Mouse (Mus musculus) retina, postnatal 1 day (tissue): ENCODE results near the gene Plekha5.
A peak's percentile ranks its signal among the peaks of the same experiment; 100 is the strongest.

Source experiments
- DNase-seq: peaks from one replicate; pipeline ENCODE4 v3.0.0-alpha.2; 2012

Plekha5 gene

DNA sequence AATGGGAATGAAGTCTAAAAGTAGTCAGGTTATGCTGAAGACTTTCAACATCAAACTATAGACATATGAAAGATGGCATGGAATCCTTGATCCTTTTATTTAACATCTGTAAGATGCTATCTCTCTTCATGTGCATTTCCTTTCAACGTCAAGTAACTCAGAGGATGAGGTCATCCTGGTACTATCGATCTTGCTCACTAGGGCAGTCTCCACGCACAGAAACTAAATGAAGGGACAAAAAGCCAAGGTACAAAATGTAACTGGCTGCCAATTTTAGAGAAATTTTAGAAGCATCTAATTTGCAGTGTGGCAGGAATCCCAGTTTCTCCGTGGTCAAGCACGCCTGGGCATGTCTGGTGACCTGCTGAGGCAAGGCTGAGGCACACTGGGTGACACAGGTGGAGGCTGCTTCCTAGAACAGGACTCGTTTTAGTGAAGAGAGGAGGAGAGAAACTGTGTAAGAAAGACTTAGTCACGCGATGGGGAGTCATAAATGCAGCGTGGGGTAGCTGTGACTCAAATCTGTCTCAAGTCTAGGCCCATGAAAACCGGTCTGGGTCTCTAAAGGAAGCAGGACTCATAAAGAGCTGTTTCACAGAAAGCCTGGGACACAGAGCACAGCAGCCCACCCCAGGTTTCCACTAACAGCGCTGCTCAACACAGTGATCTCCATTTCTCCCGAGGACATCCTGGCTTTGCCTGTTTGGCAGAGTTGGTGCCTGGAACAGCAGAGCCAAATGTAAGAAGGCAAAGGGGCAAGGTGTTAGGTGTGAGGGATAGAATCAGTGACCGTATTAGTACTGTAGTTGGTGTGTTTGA is 196.9 kb downstream of the Plekha5 start:
- DNase-seq: no peak

GRCm38 (mm10) chr6:140621622-140622021 is 197.8 kb downstream of the Plekha5 start:
- no peak for DNase-seq

GRCm38 (mm10) chr6:140622391-140623225 is 198.8 kb downstream of the Plekha5 start, which contains the start of gene Aebp2:
Aebp2 (plus strand) TSS chr6:140622663.
- DNase-seq: no peak

DNA sequence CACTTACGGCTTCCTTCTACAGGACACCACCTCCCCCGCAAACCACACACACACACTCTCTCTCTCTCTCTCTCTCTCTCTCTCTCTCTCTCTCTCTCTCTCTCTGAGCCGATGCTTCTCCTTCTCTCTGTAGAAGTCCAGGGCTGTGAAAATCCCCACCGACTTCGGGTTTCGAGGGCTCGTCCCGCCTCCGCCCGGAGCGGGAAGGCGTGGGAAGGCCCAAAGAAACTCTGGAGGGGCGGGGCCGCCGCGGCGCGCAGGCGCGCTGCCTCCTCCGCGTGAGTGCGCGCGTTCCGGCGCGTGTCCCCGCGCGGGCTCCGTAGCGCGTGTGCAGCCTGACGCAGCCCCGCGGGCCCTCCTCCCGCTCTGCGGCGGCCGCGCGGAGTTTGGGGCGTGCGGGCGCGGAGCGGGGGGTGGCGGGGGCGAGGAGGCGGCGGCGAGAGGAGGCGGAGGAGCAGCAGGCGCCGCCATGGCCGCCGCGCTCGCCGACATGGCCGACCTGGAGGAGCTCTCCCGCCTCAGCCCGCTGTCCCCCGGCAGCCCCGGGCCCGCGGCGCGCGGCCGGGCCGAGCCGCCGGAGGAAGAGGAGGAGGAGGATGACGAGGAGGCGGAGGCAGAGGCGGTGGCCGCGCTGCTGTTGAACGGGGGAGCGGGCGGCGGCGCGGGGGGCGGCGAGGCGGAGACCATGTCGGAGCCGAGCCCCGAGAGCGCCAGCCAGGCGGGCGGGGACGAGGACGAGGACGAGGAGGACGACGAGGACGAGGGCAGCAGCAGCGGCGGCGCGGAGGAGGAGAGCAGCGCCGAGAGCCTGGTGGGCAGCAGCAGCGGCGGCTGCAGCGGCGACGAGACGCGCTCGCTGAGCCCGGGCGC is 199.6 kb downstream of the Plekha5 start:
- DNase-seq: peak; percentile 96

DNA sequence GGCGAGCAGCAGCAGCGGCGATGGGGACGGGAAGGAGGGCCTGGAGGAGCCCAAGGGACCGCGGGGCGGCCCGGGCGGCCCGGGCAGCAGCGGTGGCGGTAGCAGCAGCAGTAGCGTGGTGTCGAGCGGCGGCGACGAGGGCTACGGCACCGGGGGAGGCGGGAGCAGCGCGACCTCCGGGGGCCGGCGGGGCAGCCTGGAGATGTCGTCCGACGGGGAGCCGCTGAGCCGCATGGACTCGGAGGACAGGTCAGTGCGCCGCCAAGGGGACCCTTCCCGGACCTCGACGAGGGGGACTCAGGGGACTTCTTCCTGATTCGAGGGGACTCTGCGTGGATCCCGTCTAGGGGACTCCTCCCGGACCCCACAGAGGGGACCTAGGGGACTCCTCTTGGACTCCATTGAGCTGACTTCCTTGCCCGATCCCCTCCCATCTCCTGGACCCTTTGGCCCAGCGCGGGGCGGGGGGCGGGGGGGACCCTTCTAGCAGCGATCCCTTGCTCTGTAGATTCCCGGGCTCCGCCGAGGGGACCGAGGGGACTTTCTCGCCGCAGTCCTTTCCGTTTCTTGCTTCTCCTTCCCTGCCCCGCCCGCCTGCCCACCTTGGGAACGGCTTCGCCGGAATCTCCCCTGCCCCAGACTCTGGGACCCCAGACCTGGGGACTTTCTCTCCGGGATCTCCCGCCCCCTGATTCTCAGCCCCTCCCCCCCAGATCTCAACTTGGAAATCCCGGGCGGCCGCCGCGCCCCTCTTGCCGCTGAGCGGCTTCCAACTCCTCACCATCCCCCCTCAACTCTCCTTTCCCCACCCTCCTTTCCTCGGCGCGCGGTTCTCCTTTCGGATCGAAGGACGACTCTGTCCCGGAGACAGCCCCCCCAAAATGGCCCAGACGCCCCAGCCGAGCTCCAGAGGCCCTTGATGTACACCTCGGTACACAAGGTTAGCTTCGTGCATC is 200.5 kb downstream of the Plekha5 start:
- DNase-seq: peak; percentile 54

DNA sequence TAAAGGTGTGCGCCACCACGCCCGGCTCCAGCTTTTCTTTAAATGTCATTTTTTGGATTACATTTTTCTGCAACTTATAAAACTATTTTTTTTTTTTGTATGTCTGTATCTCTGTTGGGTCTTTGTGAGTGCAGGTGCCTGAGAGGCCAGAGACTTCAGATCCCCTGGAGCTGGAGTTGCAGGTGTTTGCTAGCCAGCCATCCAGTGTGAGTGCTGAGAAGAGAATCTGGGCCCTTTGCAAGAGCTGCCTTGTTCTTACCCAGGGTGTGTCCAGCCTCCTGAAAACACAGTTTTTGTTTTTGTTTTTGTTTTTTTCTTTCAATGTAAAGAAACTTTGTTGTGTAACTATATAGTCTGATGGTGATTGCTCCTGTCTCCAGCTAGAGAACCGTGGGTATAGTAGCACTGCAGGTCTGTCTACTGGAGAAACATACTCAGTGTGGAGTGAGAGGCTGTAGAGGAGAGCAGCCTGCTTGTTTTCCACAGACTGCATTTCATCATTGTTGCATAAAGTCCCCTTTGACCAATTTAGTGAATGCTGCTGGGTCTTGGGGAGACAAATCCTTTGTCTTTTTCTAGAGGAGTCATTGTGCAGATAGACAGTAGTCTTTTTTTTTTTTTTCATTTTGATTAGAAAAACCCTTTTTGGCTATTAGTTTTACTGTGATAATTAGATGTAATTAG is 205.5 kb downstream of the Plekha5 start:
- DNase-seq: no peak

DNA sequence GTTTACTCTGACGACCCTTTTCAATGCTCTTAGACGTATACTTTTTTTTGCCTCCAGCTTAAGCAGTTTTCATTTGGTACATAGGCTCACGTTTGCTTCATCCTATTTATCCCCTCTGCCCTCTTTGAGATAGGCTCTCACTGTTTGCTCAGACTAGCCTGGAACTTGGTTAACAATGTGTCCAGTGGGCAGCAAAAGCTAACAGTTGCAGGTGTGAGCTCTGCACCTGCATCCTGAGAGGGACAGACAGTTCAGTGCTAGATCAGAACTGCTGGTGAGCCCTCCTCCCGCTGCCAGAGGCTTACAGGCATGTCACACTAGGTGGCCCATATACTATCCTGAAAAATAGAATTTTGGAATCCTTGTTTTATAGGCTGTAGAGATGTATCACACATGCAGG is 206.5 kb downstream of the Plekha5 start:
- DNase-seq: no peak

GRCm38 (mm10) chr6:140633616-140634015 is 209.8 kb downstream of the Plekha5 start:
- no peak for DNase-seq

GRCm38 (mm10) chr6:140636290-140636689 is 212.4 kb downstream of the Plekha5 start:
- no peak for DNase-seq

GRCm38 (mm10) chr6:140642010-140642409 is 218.2 kb downstream of the Plekha5 start:
- no peak for DNase-seq

DNA sequence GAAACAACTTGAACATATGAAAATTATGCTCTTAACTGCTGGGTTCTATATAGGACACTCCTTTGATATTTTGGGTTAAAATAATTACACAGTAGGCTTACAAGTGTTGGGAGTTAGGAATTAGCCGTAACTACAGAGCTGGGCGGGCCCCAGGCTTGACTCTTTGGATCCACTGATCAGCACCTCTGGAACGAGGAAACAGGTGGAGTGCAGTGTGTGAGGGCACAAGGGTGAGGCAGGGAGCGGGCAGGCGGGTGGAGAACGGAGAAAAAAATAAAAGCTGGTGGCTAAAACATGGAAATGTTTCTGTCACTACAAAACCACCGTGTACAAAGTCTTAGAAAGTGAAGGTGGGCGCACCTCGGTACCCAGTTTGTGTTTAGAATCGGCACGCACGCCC is 218.8 kb downstream of the Plekha5 start:
- no peak for DNase-seq

GRCm38 (mm10) chr6:140645931-140646330 is 222.1 kb downstream of the Plekha5 start:
- DNase-seq: no peak
